Mouse (Mus musculus) urinary bladder, postnatal 25 days (tissue): ENCODE data around the gene P2ry6.

Source experiments
- DNase-seq: peaks from one replicate; pipeline ENCODE4 v3.0.0; 2022; ENCODE audit warnings: low spot score

Gene P2ry6

DNA sequence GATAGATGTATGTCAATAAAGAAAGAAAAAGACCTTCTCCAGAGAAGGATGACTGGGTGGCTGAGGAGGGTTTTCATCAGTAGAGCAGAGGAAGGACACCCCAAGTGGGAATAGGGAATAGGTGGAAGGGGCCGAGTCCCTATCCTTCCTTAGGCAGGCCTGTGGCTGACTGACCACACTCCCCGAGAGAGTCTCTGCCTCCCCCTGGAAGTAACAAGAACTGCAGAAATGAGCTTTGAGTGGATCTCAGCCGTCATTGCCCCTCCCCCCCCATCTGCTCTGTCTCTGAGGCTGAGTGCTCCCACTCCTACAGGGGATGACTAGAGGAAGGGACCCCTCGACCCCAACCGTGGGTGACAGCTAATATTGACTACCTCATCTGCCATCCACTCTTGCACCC, 33.3 kb downstream of the P2ry6 start:
- DNase-seq: no peak

DNA sequence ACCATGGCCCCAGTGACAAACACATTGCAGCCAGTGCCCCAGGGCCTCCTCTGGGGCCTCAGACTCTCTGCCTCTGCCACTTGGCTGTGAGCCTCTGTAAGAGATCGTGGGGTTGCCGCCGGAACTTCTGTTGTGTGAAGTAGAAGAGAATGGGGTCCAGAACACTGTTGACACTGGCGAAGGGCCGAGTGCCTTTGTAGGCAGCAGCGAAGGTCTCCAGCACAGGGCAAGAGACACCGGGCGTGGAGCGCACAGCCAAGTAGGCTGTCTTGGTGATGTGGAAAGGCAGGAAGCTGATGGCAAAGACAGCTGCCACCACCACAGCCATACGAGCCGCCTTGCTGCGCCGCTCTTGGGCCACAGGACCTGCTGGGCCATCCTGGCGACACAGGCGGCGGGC, 36.3 kb downstream of the P2ry6 start:
- DNase-seq: no peak

DNA sequence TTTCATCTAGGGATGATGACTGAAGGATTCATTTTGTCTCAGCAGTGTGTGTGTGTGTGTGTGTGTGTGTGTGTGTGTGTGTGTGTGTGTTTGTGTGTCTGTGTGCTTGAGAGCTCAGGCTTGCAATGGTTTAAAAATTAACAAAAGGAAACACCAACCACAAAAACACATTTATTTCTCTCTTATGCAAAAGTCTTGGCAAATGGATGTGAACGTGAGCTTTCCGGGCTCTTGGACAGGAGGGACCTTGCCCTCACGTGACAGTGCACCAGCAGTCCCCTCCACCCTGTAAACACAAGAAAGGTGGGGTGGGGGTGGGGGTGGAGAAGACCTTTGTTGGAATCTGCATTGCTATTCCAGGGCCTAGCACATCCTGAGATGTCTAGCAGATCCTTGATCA, 37.0 kb downstream of the P2ry6 start:
- no peak for DNase-seq

DNA sequence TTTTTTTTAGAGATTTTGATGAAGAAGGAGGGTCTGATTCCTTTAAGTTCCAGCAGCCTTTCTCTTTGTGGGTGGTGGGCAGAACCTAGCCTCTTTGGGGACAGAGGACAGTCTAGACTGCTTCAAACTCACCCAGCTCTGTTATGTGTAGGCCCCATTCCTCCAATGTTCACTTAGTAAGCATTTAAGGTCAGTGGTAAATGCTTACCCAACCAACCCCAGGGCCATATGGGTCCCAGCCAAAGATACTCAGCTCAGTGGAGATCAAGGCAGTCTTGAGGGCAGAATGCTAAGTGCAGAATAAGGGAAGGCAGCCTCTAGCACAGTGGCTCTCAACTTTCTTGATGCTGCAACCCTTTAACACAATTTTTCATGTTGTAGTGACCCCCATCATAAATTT, 40.9 kb downstream of the P2ry6 start:
- no peak for DNase-seq

DNA sequence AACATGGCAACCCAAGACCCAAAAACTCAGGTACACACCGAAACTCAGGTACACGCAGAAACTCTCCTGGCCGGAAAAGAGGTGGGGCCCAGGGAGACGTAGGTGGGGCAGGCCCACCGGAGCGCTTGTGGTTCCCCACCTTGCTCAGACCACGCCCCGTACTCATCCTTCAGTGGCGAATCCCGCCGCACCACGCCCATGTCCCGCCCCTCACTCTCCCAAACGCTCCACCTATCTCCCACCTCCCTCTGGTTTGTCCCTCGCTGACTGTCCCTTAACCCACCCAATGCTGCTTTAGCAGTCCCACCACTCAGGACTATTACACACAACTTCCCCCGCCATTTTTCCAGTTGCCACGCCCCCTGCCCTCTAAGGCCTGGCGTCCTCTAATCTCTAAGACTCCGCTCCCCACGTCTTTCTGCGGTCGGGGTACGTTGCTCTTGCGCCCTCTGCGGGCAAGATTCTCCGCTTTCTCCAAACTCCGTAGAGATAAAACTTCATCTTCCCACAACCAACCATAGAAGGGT, 41.9 kb downstream of the P2ry6 start:
- DNase-seq: peak; percentile 83

DNA sequence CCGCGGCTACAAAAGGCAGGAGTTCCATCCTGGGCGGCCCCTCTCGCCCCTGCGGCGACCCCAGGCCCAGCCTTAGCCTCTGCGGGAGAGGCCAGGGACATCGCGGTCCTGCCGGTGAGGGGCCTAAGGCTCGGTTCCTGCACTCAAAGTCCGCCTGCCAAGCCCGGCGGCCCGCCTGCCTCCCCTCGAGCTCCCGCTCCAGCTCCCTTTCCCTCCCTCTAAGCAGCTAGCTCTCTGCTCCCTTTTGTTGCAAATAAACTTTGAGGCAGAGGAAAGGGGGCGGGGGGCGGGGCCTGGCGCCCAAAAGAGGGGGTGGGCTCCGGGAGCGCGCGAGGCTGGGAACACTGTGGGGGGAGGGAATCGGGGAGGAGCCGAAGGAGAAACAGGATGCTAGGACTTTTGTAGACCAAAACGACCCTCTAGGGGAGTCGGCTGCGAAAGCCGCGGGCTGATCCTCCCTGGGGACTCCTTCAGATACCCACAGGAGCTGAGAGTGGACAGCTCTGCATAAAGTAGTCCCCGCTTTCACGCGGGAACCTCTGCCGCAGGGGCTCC, 42.4 kb downstream of the P2ry6 start, which contains the start of gene Arhgef17:
Arhgef17 (minus strand) TSS at position 182 of the 555 bp plus-strand sequence.
- DNase-seq: peak; percentile 44

DNA sequence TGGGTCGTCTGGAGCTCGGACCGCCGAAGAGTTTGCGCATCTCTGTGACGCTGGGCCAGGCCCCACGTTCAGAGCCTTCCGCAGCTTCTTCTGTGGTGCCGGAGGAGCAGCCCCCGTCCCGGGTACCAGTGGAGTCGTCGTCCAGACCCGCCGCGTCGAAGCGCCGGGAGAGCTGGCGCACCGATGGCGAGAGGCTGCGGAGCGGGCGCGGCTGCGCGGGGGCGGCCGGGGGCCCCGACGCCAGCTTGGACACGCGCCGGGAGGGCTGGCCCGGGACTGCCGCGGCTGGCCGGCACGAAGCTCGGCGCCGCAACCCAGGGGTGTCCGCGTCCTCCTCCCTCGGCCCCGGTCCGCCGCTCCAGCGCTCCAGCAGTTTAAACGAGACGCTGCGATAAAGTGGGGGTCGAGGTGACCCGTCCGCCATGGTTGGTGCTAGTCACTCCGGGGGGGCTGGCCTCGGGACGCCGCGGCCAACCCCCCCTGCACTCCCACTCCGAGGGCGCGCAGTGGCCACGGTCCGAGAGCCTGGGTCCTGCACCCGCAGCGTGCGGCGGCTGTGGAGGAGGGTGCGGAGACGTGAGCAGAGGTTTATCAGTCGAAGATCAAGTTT, 43.0 kb downstream of the P2ry6 start:
- DNase-seq: peak; percentile 60

DNA sequence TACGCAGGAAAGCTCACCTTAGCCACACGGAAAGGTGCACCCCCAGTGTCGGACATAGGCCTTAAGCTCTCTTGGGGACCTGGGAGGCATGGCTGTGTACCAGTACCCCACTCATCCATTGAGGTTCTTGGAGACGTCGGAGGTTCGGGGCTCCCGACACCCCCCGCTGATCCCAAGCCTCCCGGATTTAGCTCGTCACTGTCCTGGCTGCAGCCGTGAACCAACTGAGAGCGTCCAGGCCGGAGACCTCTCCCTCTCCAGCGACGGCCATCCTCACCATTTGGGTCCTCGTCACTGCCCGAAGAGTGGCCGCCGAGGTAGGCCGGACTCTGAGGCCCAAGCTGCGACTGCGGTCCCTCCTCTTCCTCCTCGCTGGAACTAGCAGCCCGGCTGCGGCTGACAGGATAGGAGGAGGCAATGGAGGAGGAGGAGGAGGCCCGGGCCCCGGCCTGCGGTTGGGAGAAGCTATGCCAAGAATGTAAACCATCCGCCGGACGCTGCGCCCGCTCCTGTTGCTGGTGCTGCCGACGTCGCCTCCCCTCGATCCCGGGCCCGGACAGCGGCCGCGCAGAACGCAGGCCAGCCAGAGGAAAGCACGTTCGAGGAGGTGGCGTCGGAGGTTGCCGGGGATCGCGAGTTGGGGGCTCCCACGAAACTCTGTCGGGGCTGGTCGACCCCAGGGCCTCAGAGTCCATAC, 43.7 kb downstream of the P2ry6 start:
- peak; percentile 64 for DNase-seq

DNA sequence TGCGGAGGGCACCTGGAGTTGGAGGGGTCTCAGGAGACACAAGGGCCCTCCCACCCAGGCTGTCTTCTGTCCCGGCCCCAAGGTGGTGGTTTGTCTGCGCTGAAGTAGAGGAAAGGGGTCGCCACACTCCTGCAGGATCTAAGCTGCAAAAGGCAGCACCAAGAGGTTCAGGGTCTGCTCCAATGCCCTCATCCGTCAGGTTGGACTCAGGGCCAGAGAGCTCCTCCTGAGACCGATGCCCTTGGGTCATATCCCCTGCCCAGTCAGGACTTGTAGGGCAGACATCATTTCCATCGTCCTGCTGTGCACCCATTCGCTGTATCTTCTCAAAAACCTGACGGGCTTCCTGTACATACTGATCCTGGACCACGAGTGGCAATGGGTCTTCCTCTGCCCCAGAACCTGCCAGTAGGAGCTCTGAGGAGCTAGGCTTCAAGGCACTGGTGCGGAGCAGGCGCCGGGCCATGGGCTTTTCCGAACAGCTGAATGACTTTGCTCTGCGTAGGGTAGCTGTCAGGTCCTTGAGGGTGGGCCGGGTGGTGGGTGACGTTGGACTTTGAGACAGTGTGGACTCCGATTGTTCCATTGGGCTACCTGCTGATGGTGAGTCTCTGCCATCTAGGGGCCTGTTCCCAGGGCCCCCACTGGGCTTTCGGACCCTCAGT, 44.7 kb downstream of the P2ry6 start:
- DNase-seq: no peak

DNA sequence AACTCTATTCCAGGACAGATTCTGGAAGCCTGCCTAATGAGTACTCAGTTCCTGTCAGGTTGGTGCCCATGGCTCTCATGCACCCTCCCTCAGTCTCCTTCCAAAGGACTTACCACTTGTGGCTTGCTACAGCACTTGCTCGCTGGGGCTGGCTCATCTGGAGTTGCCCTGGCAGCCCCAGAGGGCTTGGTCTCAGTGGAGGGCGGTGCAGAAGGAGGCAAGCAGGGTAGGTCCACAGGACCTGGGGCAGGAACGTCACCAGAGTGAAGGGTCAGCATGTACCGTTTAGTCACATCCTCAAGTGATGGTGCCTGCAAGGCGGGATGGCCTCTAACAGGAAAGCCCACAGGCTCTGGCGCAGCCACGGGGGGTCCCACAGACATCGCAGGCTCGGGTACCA, 46.0 kb downstream of the P2ry6 start:
- no peak for DNase-seq

DNA sequence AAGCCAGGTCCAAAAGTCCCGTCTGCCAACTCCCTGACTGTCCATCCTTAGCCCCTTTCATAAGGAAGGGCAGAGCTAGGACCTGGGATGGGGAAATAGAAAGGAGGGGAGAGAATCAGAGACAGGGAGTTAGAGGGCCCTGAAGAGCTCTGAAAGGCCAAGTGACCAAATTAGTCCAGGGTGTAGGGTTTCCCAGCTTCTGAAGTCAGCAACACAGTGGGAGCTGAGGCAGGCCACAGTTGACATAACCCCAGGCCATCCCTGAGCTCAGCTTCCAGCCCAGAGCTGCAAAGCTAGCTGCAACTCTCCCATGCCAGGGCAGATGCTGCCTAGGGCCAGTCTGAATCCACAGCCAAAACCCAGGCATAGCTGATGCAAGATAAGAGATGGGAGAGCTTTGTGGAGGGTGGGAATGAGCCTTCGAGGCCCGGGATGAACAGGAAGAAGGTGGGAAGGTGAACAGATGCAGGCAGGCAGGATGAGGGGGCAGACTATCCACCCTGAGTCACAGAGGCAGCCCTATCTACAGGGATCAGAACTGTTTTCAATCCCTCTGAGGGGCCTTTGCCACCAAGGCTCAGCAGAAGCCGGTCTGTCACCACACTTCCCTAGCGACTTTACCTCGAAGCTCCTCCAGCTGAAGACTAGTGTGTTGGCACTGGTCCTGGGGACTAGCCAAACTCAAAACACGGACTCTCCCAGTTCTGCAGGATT, 47.0 kb downstream of the P2ry6 start:
- no peak for DNase-seq

DNA sequence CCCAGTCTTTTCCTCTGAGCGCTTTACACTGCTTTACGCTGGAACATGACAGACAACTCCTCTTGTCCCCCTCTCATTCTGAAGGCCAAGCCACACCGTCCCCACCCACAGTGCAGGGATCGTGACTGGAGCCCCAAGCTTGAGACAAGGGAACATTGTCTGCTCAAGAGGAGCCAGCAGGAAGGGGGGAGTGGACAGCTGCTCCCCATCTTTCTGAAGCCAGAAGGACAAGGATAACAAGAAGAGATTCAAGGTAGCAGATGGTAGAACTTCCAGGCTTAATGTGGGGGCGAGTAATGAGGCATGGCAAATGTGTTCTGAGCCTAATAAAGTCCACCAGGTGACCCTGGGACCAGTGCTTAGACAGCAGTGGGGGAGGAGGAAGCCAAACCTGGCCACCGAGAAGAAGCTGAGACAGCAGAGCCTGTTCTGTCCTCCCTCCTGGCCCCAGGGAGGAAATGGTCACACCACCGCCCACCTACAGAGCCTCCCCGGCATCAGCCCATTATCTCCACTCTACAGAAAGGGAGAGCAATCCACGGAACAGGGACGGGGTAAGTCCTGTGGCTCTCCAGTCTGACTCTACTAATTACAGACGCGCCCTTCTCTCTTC, 48.0 kb downstream of the P2ry6 start:
- no peak for DNase-seq

DNA sequence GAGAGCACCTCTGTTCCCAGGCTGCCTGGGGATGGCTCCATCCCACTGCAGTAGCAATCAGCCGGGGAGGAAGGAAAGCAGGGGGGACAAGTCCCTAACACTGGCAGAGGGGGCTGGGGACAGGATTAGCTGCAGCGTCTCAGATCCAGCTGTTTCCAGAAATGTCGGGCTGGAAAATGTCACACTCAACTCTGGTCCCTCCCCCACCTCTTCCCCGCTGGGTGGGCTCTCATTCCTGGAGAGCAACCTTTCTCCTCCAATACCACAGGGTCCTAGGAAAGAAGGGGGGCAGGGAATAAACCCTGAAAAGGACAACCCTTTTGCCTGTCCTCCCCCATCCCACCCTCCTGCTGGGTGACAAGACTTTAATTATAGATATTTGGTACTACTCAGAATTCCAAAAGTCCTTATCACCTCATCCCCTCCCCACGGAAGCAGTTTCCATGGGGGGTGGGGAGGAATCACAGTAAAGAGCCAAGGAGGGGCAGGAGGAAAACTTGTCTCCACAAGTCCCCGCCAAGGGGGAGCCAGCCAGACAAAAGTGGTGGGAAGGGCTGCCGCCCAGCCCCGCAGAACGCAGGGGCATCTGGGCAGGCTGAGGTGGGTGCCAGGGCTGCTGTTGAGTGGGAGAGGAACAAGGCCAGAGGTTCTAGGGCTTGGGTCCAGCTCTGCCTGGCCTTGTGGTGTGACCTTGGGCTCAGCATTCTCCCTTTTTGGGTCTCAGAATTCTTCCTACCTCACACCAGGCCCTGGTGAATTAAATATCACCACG, 49.6 kb downstream of the P2ry6 start:
- no peak for DNase-seq

DNA sequence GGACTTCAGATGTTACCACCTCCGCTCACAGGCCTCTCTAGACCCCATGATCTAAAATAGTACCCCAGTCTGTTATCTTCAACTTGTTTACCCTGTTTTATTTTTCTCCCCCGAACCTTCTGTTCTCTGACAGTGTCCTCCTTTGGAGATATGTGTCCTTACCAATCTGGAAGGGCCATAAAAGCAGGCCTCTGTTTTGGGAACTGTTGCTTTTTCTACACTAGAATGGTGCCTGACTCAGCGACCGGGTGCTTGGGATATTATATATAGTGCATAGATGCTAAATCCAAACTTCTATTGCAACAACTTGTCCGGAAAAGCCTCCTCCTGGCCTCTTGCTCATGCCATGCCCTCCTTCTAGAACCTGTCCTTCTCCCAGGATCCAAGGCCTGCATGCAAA, 50.2 kb downstream of the P2ry6 start:
- no peak for DNase-seq

DNA sequence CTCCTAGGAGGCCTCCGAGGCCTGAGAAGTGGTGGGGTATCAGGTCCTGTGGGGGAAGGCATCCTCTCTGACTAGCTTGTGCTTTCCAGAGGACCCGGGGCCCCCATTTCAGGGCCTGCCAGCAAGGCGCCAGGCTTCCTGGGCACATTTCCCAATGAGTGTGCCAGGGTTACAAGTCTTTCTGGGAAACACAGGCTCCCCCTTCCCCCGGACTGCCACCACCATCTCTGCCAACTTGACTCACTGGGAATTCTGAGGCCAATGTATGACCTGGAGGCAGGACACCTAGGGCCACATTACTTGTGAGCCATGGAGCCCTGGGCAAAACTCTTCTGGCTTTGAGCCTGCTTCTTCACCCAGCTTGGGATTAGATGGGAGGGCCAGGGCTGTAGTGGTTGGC, 51.5 kb downstream of the P2ry6 start:
- DNase-seq: no peak

DNA sequence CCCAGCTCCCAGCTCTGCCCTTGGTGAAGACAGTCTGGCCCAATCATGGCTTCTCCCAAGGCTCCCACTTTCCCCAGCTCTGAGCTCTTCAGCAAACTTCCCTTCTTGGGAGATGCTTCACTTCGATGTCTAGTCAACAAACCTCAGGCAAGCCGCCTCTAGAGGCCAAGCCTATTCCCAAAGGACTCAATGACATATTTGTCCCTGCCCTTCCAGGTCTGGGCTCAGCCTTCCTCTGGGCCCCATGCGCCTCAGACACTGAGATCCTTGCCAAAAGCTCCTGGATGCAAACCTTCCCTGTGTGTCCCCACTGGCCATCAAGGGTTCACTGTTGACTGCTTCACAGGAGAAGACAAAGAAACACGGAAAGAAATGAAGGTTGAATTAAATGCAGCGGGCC, 53.2 kb downstream of the P2ry6 start:
- DNase-seq: no peak

DNA sequence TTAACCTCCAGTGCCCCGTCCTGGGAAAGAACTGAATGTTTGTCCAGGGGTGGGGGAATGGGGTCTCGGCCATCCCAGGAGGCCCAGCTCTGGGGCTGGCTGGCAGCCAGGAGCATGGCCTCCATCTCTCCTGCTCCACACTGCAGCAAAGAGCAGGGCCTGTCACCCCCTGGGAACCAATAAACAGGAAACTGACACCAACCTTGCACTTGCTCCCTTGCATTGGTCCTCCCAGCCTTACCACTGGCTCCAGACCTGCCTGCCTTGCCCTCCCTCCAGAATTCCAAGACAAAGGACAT, 54.7 kb downstream of the P2ry6 start:
- DNase-seq: no peak

DNA sequence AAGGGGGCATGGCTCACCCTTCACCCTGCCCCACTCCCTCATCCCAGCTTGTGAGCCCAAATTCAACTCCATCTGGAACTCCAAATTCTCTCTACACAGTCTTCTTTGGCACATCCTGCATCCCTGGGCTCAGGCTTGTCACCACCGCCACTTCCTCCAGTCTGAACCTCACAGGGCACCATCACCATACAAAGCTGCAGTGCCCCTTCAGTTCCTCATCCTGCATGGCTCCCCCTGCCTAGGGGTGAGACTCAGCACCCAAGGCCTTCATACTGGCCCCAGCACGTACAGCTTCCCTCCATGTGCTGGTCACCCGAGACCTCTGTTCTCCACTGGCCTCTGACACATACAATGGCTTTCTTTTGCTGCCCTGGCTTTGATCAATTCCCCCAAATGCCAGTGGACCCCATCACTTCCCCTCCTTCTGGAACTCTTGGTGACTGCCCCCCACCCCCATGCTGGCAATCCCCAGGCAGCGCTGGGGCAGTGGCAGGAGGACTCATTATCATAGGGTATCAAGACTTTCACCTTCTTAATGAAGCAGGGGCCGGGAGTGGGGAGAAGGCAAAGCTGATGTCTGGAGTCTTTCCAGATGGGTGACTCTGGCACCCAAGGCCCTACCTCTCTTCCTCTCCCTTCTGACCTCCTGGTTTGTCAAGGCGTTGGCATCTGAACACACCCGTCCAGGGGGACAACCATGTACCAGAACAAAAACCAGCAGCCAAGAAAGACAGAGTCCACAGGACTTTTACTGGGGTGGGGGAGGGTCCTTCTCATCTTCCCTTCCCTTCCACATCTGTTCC, 55.2 kb downstream of the P2ry6 start:
- DNase-seq: no peak

DNA sequence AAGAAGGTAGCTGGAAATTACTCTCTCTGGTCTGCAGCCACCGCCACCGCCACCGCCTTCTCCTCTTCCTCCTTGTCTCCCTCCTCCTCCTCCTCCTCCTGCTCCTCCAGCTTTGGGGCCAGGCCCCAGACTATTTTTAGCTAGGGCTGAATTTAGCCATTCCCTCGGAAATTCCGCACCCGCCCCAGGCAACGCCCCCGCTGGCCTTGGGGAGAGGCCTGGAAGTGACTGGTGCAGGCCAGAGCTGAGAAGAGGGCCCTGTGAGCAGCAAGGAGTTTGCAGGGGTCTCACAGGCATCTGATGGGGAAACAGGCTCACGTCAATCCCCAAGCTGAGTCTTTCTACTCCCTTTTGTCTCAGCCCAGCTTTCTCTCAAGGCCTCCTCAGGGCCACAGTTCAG, 56.3 kb downstream of the P2ry6 start:
- DNase-seq: peak; percentile 47

DNA sequence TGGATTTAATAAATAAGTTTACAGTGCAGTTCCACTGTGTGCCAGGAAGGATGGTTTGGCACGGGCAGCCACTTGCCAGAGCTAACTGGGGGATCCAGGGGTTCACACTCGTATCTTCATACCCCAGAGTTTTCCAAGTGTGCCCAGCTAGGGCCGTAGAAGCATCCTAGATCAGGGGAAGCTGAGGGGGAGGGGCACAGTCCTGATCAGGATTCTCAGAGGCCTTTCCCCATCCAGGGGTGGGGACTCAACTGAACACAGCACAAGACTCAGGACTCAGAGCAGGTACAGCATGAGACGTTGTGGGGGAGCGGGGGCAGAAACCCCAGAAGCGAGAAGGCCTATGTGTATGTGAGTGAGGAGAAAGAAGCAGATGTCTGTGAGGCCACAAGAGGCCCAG, 56.7 kb downstream of the P2ry6 start:
- no peak for DNase-seq
